Mouse (Mus musculus) fat pad, adult 2 months (tissue): Measurements from ENCODE around the gene Prmt2.

Experiments
- DNase-seq: peaks from one replicate; pipeline ENCODE4 v3.0.0-alpha.2; 2011; ENCODE audit warnings: low read depth, low spot score; ENCODE audit errors: extremely low read depth

Prmt2 gene

DNA sequence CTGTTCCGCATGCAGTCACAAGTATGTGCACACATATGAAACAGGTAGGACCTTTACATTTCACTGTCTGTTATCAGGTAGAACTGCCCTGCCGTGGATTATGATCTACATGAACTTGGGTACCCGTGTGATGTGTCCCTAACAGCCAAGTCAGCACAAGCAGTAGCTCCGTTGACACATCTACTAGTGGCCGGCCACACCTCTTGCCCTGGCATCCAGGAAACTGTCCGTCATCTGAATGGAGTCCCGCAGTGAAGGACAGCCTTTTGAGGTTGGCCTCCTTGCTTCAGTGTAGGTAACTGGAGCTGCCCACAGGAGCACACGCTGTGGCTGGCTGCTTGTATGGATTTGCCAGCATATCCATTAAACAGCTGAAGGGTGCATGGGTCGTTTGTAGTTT lies 19.4 kb downstream of the Prmt2 start:
- DNase-seq, result no peak

DNA sequence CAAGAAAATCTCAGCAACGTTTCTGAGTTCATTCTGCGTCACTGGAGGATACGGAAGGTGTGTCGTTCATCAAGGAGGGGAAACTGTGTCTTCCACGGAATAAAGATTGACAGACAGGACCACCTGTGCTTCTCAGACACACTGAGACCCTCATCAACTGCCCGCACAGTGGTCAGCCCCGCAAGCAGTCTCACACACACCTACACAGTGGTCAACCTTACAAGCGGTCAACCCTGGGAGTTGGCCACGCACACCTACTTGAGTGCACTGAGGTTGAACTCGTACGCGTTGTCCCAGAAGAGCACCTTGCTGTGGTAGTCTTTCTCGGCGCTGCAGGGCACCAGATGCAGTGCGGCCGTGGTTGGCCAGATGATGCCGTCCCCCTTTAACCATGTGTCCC lies 20.6 kb downstream of the Prmt2 start:
- DNase-seq, result no peak

DNA sequence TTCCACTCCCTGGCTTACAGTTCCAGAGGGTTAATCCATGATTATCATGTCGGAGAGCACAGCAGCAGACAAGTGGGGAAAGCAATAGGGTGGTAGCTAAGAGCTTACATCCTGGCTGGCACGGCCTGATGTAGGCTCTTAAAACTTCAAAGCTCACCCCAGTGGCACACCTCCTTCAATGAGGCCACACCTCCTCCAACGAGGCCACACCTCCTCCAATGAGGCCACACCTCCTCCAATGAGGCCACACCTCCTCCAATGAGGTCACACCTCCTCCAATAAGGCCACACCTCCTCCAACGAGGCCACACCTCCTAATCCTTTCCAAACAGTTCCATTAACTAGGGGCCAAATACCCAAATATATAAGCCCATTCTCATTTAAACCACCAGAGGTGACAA lies 23.5 kb downstream of the Prmt2 start:
- no peak for DNase-seq

DNA sequence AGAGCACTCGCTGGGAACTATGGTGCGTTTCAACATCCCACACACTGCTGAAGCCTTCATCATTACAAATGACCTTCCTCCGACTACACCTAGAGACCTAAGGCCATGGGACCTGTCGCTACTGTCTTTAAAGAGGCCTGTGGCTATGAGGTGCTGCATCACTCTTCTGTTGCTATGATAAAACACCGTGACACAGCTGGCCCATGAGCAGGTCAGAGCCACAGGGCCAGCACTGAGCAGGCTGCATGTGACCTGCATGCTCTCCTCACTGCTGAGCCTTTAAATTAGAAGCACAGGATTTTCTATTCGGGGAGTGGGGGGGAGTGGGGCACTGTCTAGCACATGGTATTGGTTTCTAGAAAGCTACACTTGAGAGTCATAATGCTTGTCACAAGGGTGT lies 25.5 kb downstream of the Prmt2 start:
- DNase-seq, result no peak

DNA sequence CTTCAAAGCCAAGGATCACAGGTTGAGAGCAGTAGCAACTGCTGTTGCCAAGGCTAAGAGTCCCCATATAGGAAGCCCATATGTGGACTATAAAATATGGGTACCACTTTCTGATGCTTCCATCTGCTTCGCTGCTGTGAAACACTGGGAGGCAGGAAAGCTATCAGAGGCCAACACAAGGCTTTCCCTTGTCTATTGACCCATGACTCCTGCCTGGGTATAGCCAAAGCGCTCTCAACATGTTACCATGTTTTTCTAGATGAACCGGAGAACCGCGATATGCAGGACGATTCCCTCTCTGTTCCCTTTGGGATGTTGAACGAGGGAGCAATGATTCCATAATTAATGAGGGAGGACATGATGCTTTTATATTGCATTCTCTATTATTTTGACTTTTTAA lies 26.9 kb downstream of the Prmt2 start:
- no peak for DNase-seq

DNA sequence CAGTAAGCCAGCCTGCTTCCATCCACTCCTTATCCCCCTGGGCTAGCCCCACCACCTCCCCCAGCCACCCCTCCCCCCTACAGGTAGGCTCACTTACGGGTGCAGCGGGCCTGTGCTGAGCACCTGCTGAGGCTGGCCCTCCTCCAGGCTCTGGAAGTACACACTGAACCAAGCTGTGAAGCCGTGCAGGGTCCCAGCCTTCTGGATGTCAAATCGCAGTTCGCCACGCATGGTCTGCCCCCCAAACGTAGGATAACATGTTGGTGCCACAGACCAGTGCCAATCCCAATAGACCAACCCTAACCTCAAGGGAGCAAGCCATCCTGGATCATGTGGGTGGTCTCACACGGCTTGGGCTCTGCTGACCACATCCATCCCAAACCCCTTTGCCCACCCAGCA lies 28.4 kb downstream of the Prmt2 start:
- no peak for DNase-seq

DNA sequence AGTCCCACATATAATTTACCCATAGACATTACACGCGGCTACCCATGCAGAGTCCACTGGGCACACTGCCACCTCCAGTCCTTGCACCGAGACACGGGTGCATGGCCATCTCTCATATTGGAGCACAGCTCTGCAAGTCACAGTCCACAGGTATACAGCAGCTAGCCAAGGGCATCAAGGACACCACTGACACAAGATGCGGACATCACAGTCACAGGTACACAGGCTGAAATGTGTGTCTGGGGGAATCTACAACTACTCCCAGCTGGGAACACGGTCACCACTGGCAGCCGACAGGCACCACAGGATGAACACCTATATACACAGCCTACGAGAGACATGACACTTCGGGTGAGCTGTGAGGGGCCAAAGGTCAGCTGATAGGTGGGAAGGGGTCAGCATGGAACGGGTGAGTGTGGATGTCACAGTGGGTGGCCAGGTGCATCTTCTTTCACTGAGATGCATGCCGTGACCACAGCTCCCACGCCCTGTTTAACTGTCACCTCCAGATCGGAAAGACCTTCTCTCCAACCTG lies 30.3 kb downstream of the Prmt2 start:
- DNase-seq, result no peak

DNA sequence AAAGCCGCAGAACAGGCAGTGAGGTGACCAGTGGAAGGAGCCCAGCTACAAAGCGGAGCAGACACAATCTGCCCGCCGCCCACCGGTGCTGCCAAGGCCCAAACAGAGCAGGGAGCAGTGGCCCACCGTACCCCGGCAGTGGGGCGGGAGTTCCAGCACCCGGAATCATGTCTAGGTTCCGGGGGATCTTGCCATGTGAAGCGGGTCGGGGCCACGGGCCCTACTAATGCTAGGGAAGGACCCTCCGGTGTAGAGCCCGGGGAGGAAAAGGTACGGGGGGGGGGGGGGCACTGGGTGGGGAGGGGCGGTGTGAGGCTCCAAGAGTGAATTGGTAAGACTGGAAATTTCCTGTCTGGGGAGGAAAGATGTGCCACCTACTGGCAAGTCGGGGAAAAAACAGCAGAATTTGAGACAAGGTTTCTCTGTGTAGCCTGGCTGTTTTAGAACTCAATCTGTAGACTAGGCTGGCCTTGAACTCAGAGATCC lies 33.8 kb downstream of the Prmt2 start:
- DNase-seq, result no peak

DNA sequence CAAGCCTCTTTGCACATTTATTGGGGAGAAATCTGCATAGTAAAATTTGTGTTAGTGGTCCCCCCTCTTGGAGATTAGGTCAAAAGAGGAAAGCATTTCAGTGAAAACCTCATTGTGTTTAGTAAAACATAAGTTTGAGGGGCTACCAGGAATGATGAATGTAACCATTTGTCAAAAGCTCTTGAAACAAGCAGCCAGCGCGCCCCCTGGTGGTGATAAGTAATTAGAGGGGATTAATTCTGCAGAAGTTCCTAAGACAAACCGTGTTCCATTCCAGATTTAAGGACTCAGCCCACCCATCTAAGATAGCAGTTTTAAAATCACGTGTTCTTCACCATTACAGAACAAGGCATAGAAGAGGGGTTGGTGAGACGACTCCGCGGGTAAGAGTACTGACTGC lies 35.7 kb downstream of the Prmt2 start:
- DNase-seq, result no peak

DNA sequence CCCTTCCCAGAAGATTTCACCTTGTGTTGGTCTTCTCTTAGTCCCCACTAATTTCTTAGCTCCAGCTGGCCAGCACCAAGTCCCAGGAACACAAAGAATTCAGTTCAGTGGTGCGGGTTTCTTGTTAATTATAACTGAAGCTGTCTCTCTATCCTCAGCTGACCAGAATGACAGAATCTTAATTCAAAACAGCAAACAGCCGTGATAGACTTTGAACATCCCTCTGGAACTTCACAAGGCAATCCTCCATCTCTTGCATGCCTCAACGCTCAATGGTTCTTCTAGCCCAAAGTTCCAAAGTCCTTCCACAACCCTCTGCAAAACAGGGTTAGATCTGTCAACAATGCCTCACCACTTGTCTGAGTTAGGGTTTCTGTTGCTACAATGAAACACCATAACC lies 36.2 kb downstream of the Prmt2 start:
- DNase-seq, result no peak

DNA sequence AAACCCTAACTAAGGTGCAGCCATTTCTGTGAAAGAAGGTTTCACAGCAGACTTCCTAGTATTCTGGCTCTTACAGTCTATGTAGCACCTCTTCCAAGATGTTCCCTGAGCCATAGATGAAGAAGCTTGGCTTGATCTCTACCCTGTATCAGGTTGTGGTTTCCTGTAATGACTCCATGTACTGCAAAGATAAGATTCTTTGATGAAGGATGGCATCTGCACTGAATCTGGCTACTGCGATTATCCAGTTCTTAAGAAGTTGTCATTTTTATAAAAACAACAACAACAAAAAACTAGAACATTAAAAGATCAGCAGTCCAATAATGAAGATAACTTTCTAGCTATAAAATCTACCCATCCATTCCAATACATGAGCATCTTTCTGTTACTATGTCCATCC lies 49.7 kb downstream of the Prmt2 start:
- DNase-seq, result no peak

DNA sequence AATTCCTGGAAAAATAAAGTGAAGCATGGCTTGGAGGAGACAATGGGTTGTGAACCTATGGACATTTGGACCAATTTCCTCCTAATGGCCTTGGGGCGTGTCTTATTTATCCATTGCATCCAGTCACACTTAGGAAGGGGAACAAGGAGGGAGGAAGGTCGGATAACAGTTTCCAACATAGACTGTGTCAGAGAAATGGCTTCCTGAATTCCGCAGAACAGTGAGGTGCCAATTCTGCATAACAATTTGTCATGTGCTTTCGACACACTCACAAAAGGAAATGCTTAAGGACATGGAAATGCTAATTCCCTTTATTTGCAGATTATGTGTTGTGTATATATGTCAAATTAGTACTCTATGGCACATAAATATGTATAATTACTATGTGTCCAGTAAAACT lies 52.4 kb downstream of the Prmt2 start:
- DNase-seq, result no peak

DNA sequence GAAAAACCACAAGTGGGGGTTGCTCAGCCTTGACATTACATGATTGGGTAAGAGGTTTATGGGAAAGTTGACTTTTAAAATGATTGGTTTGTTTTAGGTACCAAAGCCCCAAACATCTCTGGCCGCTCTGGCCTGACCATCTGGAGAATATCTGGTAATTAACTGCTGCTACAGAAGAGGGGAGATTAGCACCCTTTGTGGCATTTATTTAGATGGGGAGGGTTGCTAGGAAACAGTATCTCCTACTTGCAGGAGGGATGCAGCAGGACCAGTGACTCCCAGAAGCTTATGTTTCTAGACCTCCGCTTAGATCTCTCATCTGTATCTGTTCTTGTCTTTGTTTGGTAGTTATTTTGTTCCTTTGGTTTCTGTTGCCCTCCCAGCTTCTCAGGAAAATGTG lies 62.8 kb downstream of the Prmt2 start:
- no peak for DNase-seq

DNA sequence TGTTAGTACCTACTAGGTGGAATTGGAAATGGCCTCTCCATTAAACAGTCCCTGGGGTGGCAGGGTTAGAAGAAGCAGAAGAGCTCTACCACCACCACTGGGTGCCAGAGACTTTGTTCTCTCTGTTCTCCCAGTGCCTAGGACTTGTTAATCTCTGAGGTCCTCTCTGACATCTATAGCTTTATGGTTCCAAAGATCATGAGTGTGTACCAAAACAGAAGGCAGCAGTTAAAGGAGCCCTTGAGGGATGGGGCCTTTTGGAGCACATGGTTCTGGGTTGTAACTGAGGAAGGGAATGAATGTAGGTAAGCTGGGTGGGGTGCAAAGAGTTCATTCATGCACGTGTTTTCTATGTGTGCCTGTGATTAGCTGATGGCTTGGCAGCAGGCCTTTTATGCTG lies 79.7 kb downstream of the Prmt2 start:
- DNase-seq, result no peak

DNA sequence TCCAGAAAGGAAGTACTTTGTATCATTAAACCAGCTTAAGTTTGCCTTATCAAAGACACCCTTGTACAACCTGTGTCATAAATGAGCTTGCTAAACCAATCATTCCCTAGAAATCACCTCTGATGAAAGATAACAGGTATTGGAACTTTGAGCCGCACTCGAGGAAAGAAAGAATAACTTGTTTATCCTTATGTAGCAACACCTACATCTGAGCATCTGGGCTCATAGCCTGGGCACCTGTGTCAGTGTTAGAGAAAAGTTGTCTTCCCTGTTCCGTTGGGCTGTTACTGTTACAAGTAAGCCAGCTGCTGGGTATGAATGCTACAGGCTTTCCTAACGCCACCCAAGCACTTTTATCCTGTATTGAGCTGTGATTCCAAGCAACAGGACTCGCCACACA lies 80.1 kb downstream of the Prmt2 start:
- DNase-seq, result no peak
